Mouse (Mus musculus) brain, adult 2 months (tissue): ENCODE results near the gene Ror2.
A peak's percentile ranks its signal among the peaks of the same experiment; 100 is the strongest.

ENCODE experiments used
- DNase-seq: peaks from one replicate; pipeline ENCODE4 v3.0.0; 2011; ENCODE audit warnings: low read depth, low spot score

Ror2 gene

GRCm38 (mm10) chr13:53140298-53140697 is 145.6 kb downstream of the Ror2 start:
- no peak for DNase-seq

- DNase-seq, result peak; percentile 10
Measured at GRCm38 (mm10) chr13:53130567-53130966, 155.4 kb downstream of the Ror2 start.

GRCm38 (mm10) chr13:53130032-53130431 is 155.9 kb downstream of the Ror2 start:
- no peak for DNase-seq

GRCm38 (mm10) chr13:53125627-53126026 is 160.3 kb downstream of the Ror2 start:
- DNase-seq, result no peak

GRCm38 (mm10) chr13:53122085-53122484 is 163.8 kb downstream of the Ror2 start:
- no peak for DNase-seq

- DNase-seq, result peak; percentile 22
Measured at GRCm38 (mm10) chr13:53120906-53121305, 165.0 kb downstream of the Ror2 start.

- DNase-seq, result peak; percentile 72
Measured at GRCm38 (mm10) chr13:53119586-53120426, 166.1 kb downstream of the Ror2 start.

- DNase-seq, result no peak
Measured at GRCm38 (mm10) chr13:53118398-53118797, 167.5 kb downstream of the Ror2 start.

GRCm38 (mm10) chr13:53117921-53118320 is 168.0 kb downstream of the Ror2 start:
- no peak for DNase-seq

- DNase-seq, result no peak
Measured at GRCm38 (mm10) chr13:53110249-53110578, 175.7 kb downstream of the Ror2 start.

- DNase-seq, result peak; percentile 96
Measured at GRCm38 (mm10) chr13:53109560-53110248, 176.2 kb downstream of the Ror2 start.

- DNase-seq, result no peak
Measured at GRCm38 (mm10) chr13:53106676-53107075, 179.2 kb downstream of the Ror2 start.

- no peak for DNase-seq
Measured at GRCm38 (mm10) chr13:53099771-53100682, 185.9 kb downstream of the Ror2 start.

GRCm38 (mm10) chr13:53096615-53097014 is 189.3 kb downstream of the Ror2 start:
- peak; percentile 67 for DNase-seq

GRCm38 (mm10) chr13:53095222-53095621 is 190.7 kb downstream of the Ror2 start:
- DNase-seq, result no peak

GRCm38 (mm10) chr13:53094658-53095057 is 191.3 kb downstream of the Ror2 start:
- no peak for DNase-seq

- no peak for DNase-seq
Measured at GRCm38 (mm10) chr13:53093407-53093806, 192.5 kb downstream of the Ror2 start.

- peak; percentile 55 for DNase-seq
Measured at GRCm38 (mm10) chr13:53086552-53087282, 199.2 kb downstream of the Ror2 start.

GRCm38 (mm10) chr13:53081846-53082245 is 204.1 kb downstream of the Ror2 start:
- DNase-seq, result no peak

GRCm38 (mm10) chr13:53077732-53078345 is 208.1 kb downstream of the Ror2 start:
- DNase-seq, result no peak

GRCm38 (mm10) chr13:53075006-53075405 is 210.9 kb downstream of the Ror2 start:
- DNase-seq, result no peak
